Mouse (Mus musculus): Measurements from ENCODE around the gene Igflr1. TPM values are rescaled to one million over a fixed set of nuclear protein-coding genes. Genes with fewer than 3 reads are reported as not detected.
A peak's percentile ranks its signal among the peaks of the same experiment; 100 is the strongest.

Gene Igflr1
- polyA plus RNA-seq, 1 experiment from 2014 or later, result 3.0 TPM

GRCm38 (mm10) chr7:30540572-30540971 lies 24.7 kb upstream of the Igflr1 start:
- no peaks in the 10 kb centered on the region for H3K9me3 ChIP-seq (ENCODE audit: low read depth, low read length)
- peaks cover 57% of the 10 kb centered on the region for H3K36me3 ChIP-seq (ENCODE audit: insufficient read depth)
- no peaks in the 10 kb centered on the region for H3K4me1 ChIP-seq (ENCODE audit: insufficient read depth)
- no peak overlapping the region for H3K4me3 ChIP-seq (ENCODE audit: low read depth, low read length)
- no peak for DNase-seq
- 83% methylated on average over 7 of the region's 7 CpGs for WGBS
- H3K27me3 ChIP-seq (ENCODE audit: insufficient read depth, low read length), result no peaks in the 10 kb centered on the region
- no peak overlapping the region for H3K4me2 ChIP-seq
- ATAC-seq (ENCODE audit: insufficient read depth), result no peak
- no peak overlapping the region for H3K9ac ChIP-seq
- no peak for TF ChIP-seq CTCF (IDR thresholded peaks at IDR 0.05; ENCODE audit: low read depth)
- no peak overlapping the region for H3K27ac ChIP-seq (ENCODE audit: low read depth)

GRCm38 (mm10) chr7:30544327-30544726 lies 20.9 kb upstream of the Igflr1 start:
- Histone ChIP-seq H3K4me1 (ENCODE audit: insufficient read depth) (no peaks in the 10 kb centered on the region), H3K36me3 (ENCODE audit: insufficient read depth) (peaks cover 77% of the 10 kb centered on the region), H3K4me2 (no peak overlapping the region), H3K4me3 (ENCODE audit: low read depth, low read length) (no peak overlapping the region), H3K27ac (ENCODE audit: low read depth) (no peak overlapping the region), H3K27me3 (ENCODE audit: insufficient read depth, low read length) (no peaks in the 10 kb centered on the region), H3K9me3 (ENCODE audit: low read depth, low read length) (no peaks in the 10 kb centered on the region), H3K9ac (no peak overlapping the region)
- no peak for TF ChIP-seq CTCF (IDR thresholded peaks at IDR 0.05; ENCODE audit: low read depth)
- DNase-seq (no peak), ATAC-seq (ENCODE audit: insufficient read depth) (no peak)
- 77% methylated on average over 2 of the region's 2 CpGs for WGBS

GRCm38 (mm10) chr7:30549880-30550279 lies 15.3 kb upstream of the Igflr1 start:
- DNase-seq, result no peak
- no peak for TF ChIP-seq CTCF (IDR thresholded peaks at IDR 0.05; ENCODE audit: low read depth)
- no peak overlapping the region for H3K4me2 ChIP-seq
- no peak for ATAC-seq (ENCODE audit: insufficient read depth)
- no peaks in the 10 kb centered on the region for H3K9me3 ChIP-seq (ENCODE audit: low read depth, low read length)
- H3K27me3 ChIP-seq (ENCODE audit: insufficient read depth, low read length), result no peaks in the 10 kb centered on the region
- no peak overlapping the region for H3K27ac ChIP-seq (ENCODE audit: low read depth)
- no peak overlapping the region for H3K4me3 ChIP-seq (ENCODE audit: low read depth, low read length)
- 95% methylated on average over 2 of the region's 2 CpGs for WGBS
- peaks cover 44% of the 10 kb centered on the region for H3K36me3 ChIP-seq (ENCODE audit: insufficient read depth)
- no peak overlapping the region for H3K9ac ChIP-seq
- H3K4me1 ChIP-seq (ENCODE audit: insufficient read depth), result peaks cover 8% of the 10 kb centered on the region

- no peak overlapping the region for H3K9ac ChIP-seq
Observed at GRCm38 (mm10) chr7:30550603-30551002, 14.6 kb upstream of the Igflr1 start.

GRCm38 (mm10) chr7:30551445-30552101 lies 13.7 kb upstream of the Igflr1 start:
- peak; percentile 86 for DNase-seq
- H3K36me3 ChIP-seq (ENCODE audit: insufficient read depth), result peaks cover 47% of the 10 kb centered on the region
- peak; percentile 71 for ATAC-seq (ENCODE audit: insufficient read depth)
- peaks cover 8% of the 10 kb centered on the region for H3K4me1 ChIP-seq (ENCODE audit: insufficient read depth)
- TF ChIP-seq CTCF (IDR thresholded peaks at IDR 0.05; ENCODE audit: low read depth), result peak; percentile 56
- peak overlapping the region; percentile 96 for H3K4me2 ChIP-seq
- peak overlapping the region; percentile 62 for H3K4me3 ChIP-seq (ENCODE audit: low read depth, low read length)
- WGBS, result 2% methylated on average over 10 of the region's 10 CpGs
- H3K9me3 ChIP-seq (ENCODE audit: low read depth, low read length), result no peaks in the 10 kb centered on the region
- H3K27me3 ChIP-seq (ENCODE audit: insufficient read depth, low read length), result no peaks in the 10 kb centered on the region
- H3K9ac ChIP-seq, result peak overlapping the region; percentile 62
- peak overlapping the region; percentile 98 for H3K27ac ChIP-seq (ENCODE audit: low read depth)

More at GRCm38 (mm10) chr7:30550603-30551002, 14.6 kb upstream of the Igflr1 start:
- Histone ChIP-seq H3K36me3 (ENCODE audit: insufficient read depth) (peaks cover 47% of the 10 kb centered on the region), H3K4me1 (ENCODE audit: insufficient read depth) (peaks cover 8% of the 10 kb centered on the region), H3K4me2 (peak overlapping the region; percentile 96; the same call in 1 of the 2 replicates), H3K27ac (ENCODE audit: low read depth) (no peak overlapping the region), H3K4me3 (ENCODE audit: low read depth, low read length) (no peak overlapping the region), H3K27me3 (ENCODE audit: insufficient read depth, low read length) (no peaks in the 10 kb centered on the region), H3K9me3 (ENCODE audit: low read depth, low read length) (no peaks in the 10 kb centered on the region)
- DNase-seq (no peak), ATAC-seq (ENCODE audit: insufficient read depth) (no peak)
- no peak for TF ChIP-seq CTCF (IDR thresholded peaks at IDR 0.05; ENCODE audit: low read depth)
- WGBS, result 95% methylated on average over 1 of the region's 1 CpGs

GRCm38 (mm10) chr7:30552102-30553020 lies 12.9 kb upstream of the Igflr1 start, which contains the start of the genes Hspb6 and Proser3:
Hspb6 (plus strand) TSS chr7:30552178.
Proser3 (minus strand) TSS chr7:30552299.
- under 1% methylated on average over 44 of the region's 44 CpGs for WGBS
- H3K9me3 ChIP-seq (ENCODE audit: low read depth, low read length), result no peaks in the 10 kb centered on the region
- peaks cover 8% of the 10 kb centered on the region for H3K4me1 ChIP-seq (ENCODE audit: insufficient read depth)
- DNase-seq (peak; percentile 100), ATAC-seq (ENCODE audit: insufficient read depth) (peak; percentile 95)
- peak within 1 kb of the TSS; percentile 98 for H3K27ac ChIP-seq (ENCODE audit: low read depth)
- no peaks in the 10 kb centered on the region for H3K27me3 ChIP-seq (ENCODE audit: insufficient read depth, low read length)
- H3K4me3 ChIP-seq (ENCODE audit: low read depth, low read length), result peak within 1 kb of the TSS; percentile 62
- H3K9ac ChIP-seq, result peak within 1 kb of the TSS; percentile 62
- peak within 1 kb of the TSS; percentile 96 for H3K4me2 ChIP-seq
- H3K36me3 ChIP-seq (ENCODE audit: insufficient read depth), result peaks cover 50% of the 10 kb centered on the region
- TF ChIP-seq CTCF (IDR thresholded peaks at IDR 0.05; ENCODE audit: low read depth), result no peak
